Mouse (Mus musculus) C2C12 (cell line): ENCODE results near the gene Anxa4.

Experiments used
- CEBPB ChIP-seq: IDR thresholded peaks from one replicate; pipeline ENCODE4 v1.6.1; 2011; ENCODE audit warnings: low read depth, mild to moderate bottlenecking, control low read depth, moderate library complexity
- CTCF ChIP-seq: IDR thresholded peaks from one replicate; pipeline ENCODE4 v1.5.1; 2011; ENCODE audit not compliant: control insufficient read depth, insufficient read depth, insufficient read length
- FOSL1 ChIP-seq: IDR thresholded peaks from one replicate; pipeline ENCODE4 v1.8.0; 2011; ENCODE audit warnings: mild to moderate bottlenecking, low read length; ENCODE audit not compliant: poor library complexity, insufficient read depth, severe bottlenecking
- MAX ChIP-seq: IDR thresholded peaks from one replicate; pipeline ENCODE4 v1.6.1; 2011; ENCODE audit warnings: mild to moderate bottlenecking, control low read depth
- MYOG ChIP-seq: IDR thresholded peaks from one replicate; pipeline ENCODE4 v1.6.1; 2011; ENCODE audit not compliant: control insufficient read depth, insufficient read length; ENCODE audit errors: extremely low read depth

- no peak for TF ChIP-seq CEBPB
- TF ChIP-seq FOSL1 = no peak
- no peak for TF ChIP-seq CTCF
- no peak for TF ChIP-seq MYOG
- no peak for TF ChIP-seq MAX
These were observed 27.3 kb upstream of the Anxa4 start for GRCm38 (mm10) chr6:86820690-86821089.
